Mouse (Mus musculus) erythroblast, embryonic 14.5 days (primary cell): ENCODE data around the gene Tspyl3. TPM values are rescaled to one million over a fixed set of nuclear protein-coding genes. Genes with fewer than 3 reads are reported as not detected.

Source experiments
- H3K27me3 ChIP-seq: 2 replicates; pipeline ENCODE4 v1.6.1; 2012; ENCODE audit warnings: inconsistent platforms; ENCODE audit not compliant: control insufficient read depth
- H3K36me3 ChIP-seq: 2 replicates; pipeline ENCODE4 v1.6.1; 2012; ENCODE audit warnings: mild to moderate bottlenecking, inconsistent platforms; ENCODE audit not compliant: control insufficient read depth
- H3K4me1 ChIP-seq: 2 replicates; pipeline ENCODE4 v1.6.1; 2012; ENCODE audit warnings: inconsistent platforms; ENCODE audit not compliant: control insufficient read depth
- H3K4me3 ChIP-seq: replicated peaks from 2 replicates; pipeline ENCODE3; 2012; ENCODE audit warnings: moderate library complexity, mild to moderate bottlenecking, inconsistent platforms
- H3K9me3 ChIP-seq: 2 replicates; pipeline ENCODE4 v1.6.1; 2012; ENCODE audit warnings: low read length, inconsistent platforms, mixed read lengths; ENCODE audit not compliant: control insufficient read depth
- GATA1 ChIP-seq: IDR thresholded peaks from 2 replicates; pipeline ENCODE4 v1.6.1; 2012; ENCODE audit warnings: low read length, inconsistent platforms, mixed read lengths
- TAL1 ChIP-seq: IDR thresholded peaks from 3 replicates; pipeline ENCODE4 v1.6.1; 2012; ENCODE audit warnings: low read length, inconsistent platforms, mixed read lengths
- polyA plus RNA-seq: library from polyadenylated mRNA; stranded (reverse); fragments of >175 nt; gene quantifications from 2 replicates; pipeline ENCODE4 v1.2.3, GENCODE M21; 2012

Tspyl3 gene
- polyA plus RNA-seq, 1 experiment, result 0.16 TPM

DNA sequence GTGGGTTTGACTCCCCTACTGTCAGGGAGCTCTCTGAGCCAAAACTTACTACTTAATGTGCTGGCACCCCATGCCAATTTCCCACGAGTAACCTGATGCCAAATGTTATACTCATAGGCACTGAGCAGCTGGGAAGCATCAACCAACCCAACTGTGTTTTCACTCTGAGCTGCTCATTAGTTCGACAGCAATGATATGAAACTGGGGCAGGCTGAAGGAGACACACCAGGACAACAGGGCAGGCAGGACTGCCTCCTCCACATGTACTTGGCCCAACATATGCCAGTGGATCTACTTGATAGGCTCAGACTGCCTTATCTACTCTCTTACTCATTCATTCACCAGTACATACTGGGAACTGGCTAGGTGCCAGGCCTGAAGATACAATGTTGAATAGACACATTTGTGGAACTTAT, 39.1 kb downstream of the Tspyl3 start:
- H3K4me3 ChIP-seq, result no peak overlapping the region
- H3K36me3 ChIP-seq, result peaks cover 100% of the 10 kb centered on the region
- no peaks in the 10 kb centered on the region for H3K9me3 ChIP-seq

DNA sequence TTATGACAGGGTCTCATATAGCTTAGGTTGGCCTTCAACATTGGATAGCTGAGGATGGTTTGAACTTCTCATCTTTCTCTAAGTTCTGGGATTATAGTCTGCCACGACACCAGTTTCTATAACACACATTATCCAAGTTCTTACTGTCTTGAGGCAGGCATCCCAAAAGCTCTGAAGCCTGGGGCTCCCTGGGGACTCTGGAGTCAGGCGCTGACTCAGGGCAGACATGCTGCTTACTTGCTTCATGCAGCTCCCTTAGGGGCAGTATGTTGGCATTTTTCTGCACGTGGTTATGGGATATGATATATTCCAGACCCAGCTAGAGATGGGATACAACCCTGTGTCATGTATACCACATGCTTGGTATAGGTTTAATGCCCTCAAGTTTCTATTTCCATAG, 45.3 kb downstream of the Tspyl3 start:
- H3K27me3 ChIP-seq, result no peaks in the 10 kb centered on the region
- peaks cover 3% of the 10 kb centered on the region; the same call in 1 of the 2 replicates for H3K4me1 ChIP-seq
- H3K9me3 ChIP-seq, result no peaks in the 10 kb centered on the region
- TF ChIP-seq GATA1 (no peak), TAL1 (no peak)
- H3K4me3 ChIP-seq, result no peak overlapping the region
- H3K36me3 ChIP-seq, result peaks cover 72% of the 10 kb centered on the region

More for the DNA sequence above, 39.1 kb downstream of the Tspyl3 start:
- H3K27me3 ChIP-seq, result no peaks in the 10 kb centered on the region
- H3K4me1 ChIP-seq, result peaks cover 10% of the 10 kb centered on the region
- no peak for TF ChIP-seq GATA1
- TF ChIP-seq TAL1, result no peak

DNA sequence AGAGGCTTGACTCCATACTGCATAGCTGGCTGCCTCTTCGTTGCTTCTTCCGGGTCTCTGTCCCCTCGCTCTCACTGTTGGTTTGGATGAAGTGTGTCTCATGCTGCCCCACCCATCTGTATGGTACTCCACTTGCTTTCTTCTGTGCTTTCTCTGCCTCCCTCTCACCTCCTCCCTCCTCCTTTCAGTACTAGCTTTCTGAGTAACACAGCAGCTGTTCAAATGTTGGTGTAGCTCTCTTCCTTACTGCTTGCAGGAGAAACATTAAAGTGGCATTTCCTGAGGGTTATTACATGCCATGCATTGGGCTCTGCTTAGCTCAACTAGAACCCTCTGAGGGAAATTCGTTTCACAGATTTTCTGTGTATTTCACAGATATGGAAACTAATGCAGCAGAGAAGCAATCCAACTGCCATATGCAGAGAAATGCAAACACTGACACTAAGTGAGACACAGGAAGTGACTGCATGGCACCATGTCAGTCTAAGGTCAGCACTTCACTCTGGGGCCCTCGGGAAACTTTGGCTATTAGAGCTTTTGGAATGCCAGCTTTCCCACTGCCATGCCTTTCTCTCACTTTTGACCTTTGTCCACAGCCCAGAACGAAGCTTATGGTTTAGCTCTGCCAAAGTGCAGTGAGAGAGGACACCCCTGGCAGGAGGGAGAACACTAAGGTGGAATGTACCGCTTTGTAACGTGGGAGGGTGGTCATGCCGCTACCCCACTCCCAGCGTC, 45.9 kb downstream of the Tspyl3 start:
- Histone ChIP-seq H3K27me3 (no peaks in the 10 kb centered on the region), H3K4me3 (no peak overlapping the region), H3K9me3 (no peaks in the 10 kb centered on the region), H3K36me3 (peaks cover 68% of the 10 kb centered on the region), H3K4me1 (peaks cover 3% of the 10 kb centered on the region; the same call in 1 of the 2 replicates)
- TF ChIP-seq GATA1 (no peak), TAL1 (no peak)

DNA sequence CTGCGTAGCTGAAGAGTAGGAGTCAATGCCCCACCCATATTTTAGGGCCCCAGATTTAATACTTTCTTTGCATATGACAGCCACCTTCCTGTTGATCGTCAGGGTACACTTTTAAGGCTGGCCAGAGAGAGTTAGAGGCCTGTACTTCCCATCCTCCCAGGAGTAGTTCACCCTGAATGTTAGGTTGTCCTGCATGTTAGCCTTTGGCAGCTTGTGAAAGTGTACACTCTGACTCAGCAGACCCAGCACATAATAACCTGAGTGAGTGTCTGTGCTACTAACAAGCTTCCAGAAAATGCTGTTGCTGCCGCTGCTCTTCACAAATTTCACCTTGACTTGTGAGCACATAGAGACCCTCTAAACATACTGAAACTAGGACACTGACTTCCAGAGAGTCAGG, 48.1 kb downstream of the Tspyl3 start:
- Histone ChIP-seq H3K4me3 (no peak overlapping the region), H3K27me3 (no peaks in the 10 kb centered on the region), H3K36me3 (peaks cover 49% of the 10 kb centered on the region), H3K4me1 (peaks cover 3% of the 10 kb centered on the region; the same call in 1 of the 2 replicates), H3K9me3 (no peaks in the 10 kb centered on the region)
- TF ChIP-seq GATA1, result no peak
- no peak for TF ChIP-seq TAL1

DNA sequence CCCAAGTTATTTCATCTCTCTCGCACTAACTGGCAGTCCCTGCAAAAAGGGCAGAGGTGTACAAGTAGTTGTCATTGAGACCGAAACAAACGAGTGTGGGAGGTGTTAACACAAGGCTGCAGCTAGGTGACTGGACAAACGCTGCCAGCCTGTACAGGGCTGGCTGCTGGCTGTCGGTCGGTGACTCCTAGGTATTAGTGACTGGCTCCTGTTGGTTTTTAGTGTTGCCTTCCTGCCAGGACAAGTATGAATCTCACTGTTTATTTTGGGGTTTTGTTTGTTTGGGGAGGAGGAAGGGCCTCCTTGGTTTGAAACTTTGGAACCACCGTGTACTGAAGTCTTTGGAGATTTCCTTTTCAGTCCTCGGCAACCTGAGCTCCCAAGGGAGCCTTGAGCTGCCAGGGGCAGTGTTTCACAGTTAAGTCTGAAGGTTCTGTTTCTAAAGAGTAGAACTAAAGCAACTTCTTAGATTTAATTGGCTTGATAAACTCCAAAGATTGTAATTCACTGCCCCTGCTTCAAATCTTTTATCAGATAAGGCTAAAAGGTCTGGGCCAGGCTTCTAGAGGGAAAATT, 49.2 kb downstream of the Tspyl3 start:
- H3K9me3 ChIP-seq, result no peaks in the 10 kb centered on the region
- H3K27me3 ChIP-seq, result no peaks in the 10 kb centered on the region
- peaks cover 9% of the 10 kb centered on the region for H3K4me1 ChIP-seq
- peaks cover 41% of the 10 kb centered on the region for H3K36me3 ChIP-seq
- TF ChIP-seq GATA1 (no peak), TAL1 (no peak)
- no peak overlapping the region for H3K4me3 ChIP-seq

Other genes with a start within 250 kb of the Tspyl3 start
- 1.2 and 1.4 TPM in 2 replicates for gene Pdrg1, start 210.0 kb downstream of the Tspyl3 start, polyA plus RNA-seq
- gene Xkr7, start 193.6 kb downstream of the Tspyl3 start, polyA plus RNA-seq, result not detected in 2 replicates
- 0.02 TPM in 1 of 2 replicates, not detected in the other for gene Ccm2l, start 159.5 kb downstream of the Tspyl3 start, polyA plus RNA-seq
- 0.09 and 0.13 TPM in 2 replicates for gene Hck, start 117.0 kb downstream of the Tspyl3 start, polyA plus RNA-seq
- 2.4 and 2.8 TPM in 2 replicates for gene Tm9sf4, start 64.1 kb downstream of the Tspyl3 start, polyA plus RNA-seq
- gene Plagl2, start 16.0 kb upstream of the Tspyl3 start, polyA plus RNA-seq, result 2.2 and 2.3 TPM in 2 replicates
- 0.58 and 0.97 TPM in 2 replicates for gene Pofut1, start 16.1 kb upstream of the Tspyl3 start, polyA plus RNA-seq
- gene Kif3b, start 66.0 kb upstream of the Tspyl3 start, polyA plus RNA-seq, result 0.02 and 0.05 TPM in 2 replicates
- gene Asxl1, start 120.4 kb upstream of the Tspyl3 start, polyA plus RNA-seq, result 0.57 and 0.97 TPM in 2 replicates